Mouse (Mus musculus) liver, postnatal 0 days (tissue): ENCODE results near the gene Rbms3. TPM values are rescaled to one million over a fixed set of nuclear protein-coding genes. Genes with fewer than 3 reads are reported as not detected.

Source experiments
- ATAC-seq: fragments of 200-750 bp; cut with Nextera tagmentation; 2 replicates; pipeline ENCODE4 v1.8.0; 2017; ENCODE audit warnings: mild to moderate bottlenecking, moderate library complexity
- DNase-seq: peaks from one replicate; pipeline ENCODE4 v3.0.0-alpha.2; 2016
- H3K27ac ChIP-seq: fragments of 300-500 bp; sonication (generic); 2 replicates; pipeline ENCODE4 v1.5.1; 2014; ENCODE audit warnings: antibody characterized with exemption, moderate library complexity, mild to moderate bottlenecking, low read depth
- H3K27me3 ChIP-seq: fragments of 300-500 bp; sonication (generic); 2 replicates; pipeline ENCODE4 v1.6.1; 2014; ENCODE audit warnings: low read length, control low read depth, mixed read lengths; ENCODE audit not compliant: insufficient read depth
- H3K36me3 ChIP-seq: fragments of 300-500 bp; sonication (generic); replicated peaks from 2 replicates; pipeline ENCODE4 v1.6.1; 2014; ENCODE audit warnings: mild to moderate bottlenecking, control low read depth, low read length, moderate library complexity, mixed read lengths; ENCODE audit not compliant: insufficient read depth
- H3K4me1 ChIP-seq: fragments of 300-500 bp; sonication (generic); 2 replicates; pipeline ENCODE4 v1.6.1; 2014; ENCODE audit warnings: antibody characterized with exemption, mild to moderate bottlenecking, control low read depth; ENCODE audit not compliant: insufficient read depth
- H3K4me2 ChIP-seq: fragments of 300-500 bp; sonication (generic); 2 replicates; pipeline ENCODE4 v1.6.1; 2014; ENCODE audit warnings: low read depth, mild to moderate bottlenecking, low read length, moderate library complexity, mixed read lengths
- H3K4me3 ChIP-seq: fragments of 300-500 bp; sonication (generic); 2 replicates; pipeline ENCODE4 v1.5.1; 2014; ENCODE audit warnings: low read depth, low read length
- H3K9ac ChIP-seq: fragments of 300-500 bp; sonication (generic); replicated peaks from 2 replicates; pipeline ENCODE4 v1.6.1; 2014; ENCODE audit warnings: mild to moderate bottlenecking, moderate library complexity
- H3K9me3 ChIP-seq: fragments of 300-500 bp; sonication (generic); 2 replicates; pipeline ENCODE4 v1.6.1; 2016; ENCODE audit warnings: mild to moderate bottlenecking, control low read depth, low read length, mixed read lengths
- CTCF ChIP-seq: sonication (generic); IDR thresholded peaks from 2 replicates; pipeline ENCODE4 v1.5.1; 2016; ENCODE audit warnings: antibody characterized with exemption, low read depth
- EP300 ChIP-seq: IDR thresholded peaks from 2 replicates; pipeline ENCODE4 v1.6.1; 2016; ENCODE audit warnings: antibody characterized with exemption, low read depth, mild to moderate bottlenecking
- WGBS: fragments of 180-500 bp; shearing (Covaris S2); extraction: QIAGEN DNeasy Blood & Tissue Kit; methylation state at CpG from one replicate; pipeline ENCODE4 v1.1.7; 2014; ENCODE audit not compliant: insufficient replicate concordance; 5-methylcytosine and 5-hydroxymethylcytosine counted together
- polyA plus RNA-seq: library from polyadenylated mRNA; unstranded; fragments of >200 nt; fragmentation: Nextera tagmentation; extraction: Ambion mirVana; gene quantifications from 2 replicates; pipeline ENCODE4 v1.2.1, GENCODE M21; 2015

Gene Rbms3
- polyA plus RNA-seq, 1 experiment from 2014 or later = 2.8 TPM

DNA sequence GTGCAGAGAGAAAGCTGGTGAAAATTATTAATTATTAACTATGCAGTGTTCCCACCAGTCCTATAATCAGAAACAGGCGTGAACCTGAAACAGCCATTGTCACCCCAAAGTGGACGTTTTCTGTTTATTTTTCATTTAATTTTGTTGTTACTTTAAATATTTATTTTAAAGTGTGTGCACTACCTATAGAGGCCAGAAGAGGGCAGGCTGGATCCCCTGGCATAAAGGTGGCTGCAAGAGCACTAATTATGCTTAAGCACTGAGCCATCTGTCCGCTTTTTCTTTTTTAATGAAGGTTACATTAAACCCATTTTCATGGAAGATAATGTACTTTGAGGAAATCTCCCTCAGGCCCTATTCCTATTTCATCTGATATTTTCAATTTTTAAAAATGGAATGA lies 563.2 kb downstream of the Rbms3 start:
- no peak overlapping the region for H3K9ac ChIP-seq
- no peaks in the 10 kb centered on the region for H3K9me3 ChIP-seq
- no peaks in the 10 kb centered on the region for H3K27me3 ChIP-seq
- DNase-seq = no peak
- no peaks in the 10 kb centered on the region for H3K4me1 ChIP-seq
- H3K4me2 ChIP-seq = no peak overlapping the region
- no peak overlapping the region for H3K4me3 ChIP-seq
- no peak for TF ChIP-seq EP300
- TF ChIP-seq CTCF = peak; percentile 39
- WGBS = 76% methylated on average over 3 of the region's 3 CpGs
- ATAC-seq = no peak
- H3K36me3 ChIP-seq = no peaks in the 10 kb centered on the region
- no peak overlapping the region for H3K27ac ChIP-seq

DNA sequence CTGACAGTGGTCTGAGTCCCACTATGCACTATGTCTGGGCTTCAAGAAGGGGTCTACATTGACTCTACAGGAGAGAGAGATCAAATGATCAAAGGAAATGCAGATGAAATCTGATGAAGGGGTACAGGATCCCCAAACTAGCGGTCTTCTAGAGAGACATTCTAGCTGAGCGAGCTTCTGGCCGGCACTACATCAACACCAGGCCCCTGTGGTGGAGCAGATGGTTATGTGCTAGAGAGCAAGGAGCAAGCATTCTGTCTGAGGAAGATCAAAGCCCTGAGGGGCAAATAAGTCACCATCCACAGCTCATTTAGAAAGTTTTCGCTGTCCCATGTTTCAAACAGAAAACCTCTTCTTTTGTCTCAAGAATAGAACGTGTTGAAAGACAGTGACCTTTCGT lies 564.1 kb downstream of the Rbms3 start:
- Histone ChIP-seq H3K4me2 (no peak overlapping the region), H3K9ac (no peak overlapping the region), H3K4me3 (no peak overlapping the region), H3K36me3 (no peaks in the 10 kb centered on the region), H3K4me1 (no peaks in the 10 kb centered on the region), H3K9me3 (no peaks in the 10 kb centered on the region), H3K27me3 (no peaks in the 10 kb centered on the region), H3K27ac (no peak overlapping the region)
- TF ChIP-seq EP300 = no peak
- TF ChIP-seq CTCF = no peak
- no peak for ATAC-seq
- WGBS = 87% methylated on average over 6 of the region's 6 CpGs
- DNase-seq = no peak

DNA sequence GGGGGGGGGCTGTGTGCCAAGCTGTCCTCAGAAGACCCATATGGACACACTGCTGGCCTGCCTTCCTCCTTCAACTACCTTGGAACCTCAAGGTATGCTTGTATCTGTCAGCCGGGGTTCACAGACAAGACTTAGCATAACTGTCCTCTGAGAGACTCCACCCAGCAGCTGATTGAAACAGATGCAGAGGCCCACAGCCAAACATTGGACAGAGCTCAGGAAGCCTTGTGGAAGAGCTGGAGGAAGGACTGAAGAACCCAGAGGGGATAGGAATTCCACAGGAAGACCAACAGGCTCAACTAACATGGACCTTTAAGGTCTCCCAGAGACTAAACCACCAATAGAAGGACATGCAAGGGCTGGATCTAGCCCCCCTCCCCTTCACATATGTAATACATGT lies 570.1 kb downstream of the Rbms3 start:
- ATAC-seq = no peak
- H3K4me1 ChIP-seq = no peaks in the 10 kb centered on the region
- no peak for DNase-seq
- no peaks in the 10 kb centered on the region for H3K27me3 ChIP-seq
- no peak overlapping the region for H3K4me3 ChIP-seq
- no peak overlapping the region for H3K9ac ChIP-seq
- no peak overlapping the region for H3K4me2 ChIP-seq
- 86% methylated on average over 1 of the region's 1 CpGs for WGBS
- no peaks in the 10 kb centered on the region for H3K9me3 ChIP-seq
- H3K36me3 ChIP-seq = no peaks in the 10 kb centered on the region
- H3K27ac ChIP-seq = no peak overlapping the region
- no peak for TF ChIP-seq CTCF
- TF ChIP-seq EP300 = no peak

DNA sequence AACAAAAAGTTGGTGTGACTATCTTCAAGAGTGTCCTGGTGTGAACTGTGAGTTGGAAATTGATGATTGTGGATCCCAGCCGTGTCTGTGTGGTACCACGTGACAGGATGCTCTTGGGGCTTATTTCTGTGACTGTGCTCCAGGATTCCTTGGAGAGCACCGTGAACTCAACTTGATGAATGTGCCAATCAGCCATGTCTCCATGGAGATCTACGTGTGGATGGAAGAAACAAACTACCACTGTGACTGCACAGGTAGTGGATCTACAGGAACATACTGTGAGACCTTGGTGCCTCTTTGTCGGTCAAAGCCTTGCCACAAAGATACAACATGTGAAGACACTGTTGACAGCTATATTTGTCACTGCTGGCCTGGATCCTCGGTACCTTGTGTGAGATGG lies 570.6 kb downstream of the Rbms3 start:
- H3K4me2 ChIP-seq = no peak overlapping the region
- H3K36me3 ChIP-seq = no peaks in the 10 kb centered on the region
- H3K9me3 ChIP-seq = no peaks in the 10 kb centered on the region
- no peak overlapping the region for H3K4me3 ChIP-seq
- WGBS = 76% methylated on average over 6 of the region's 6 CpGs
- H3K27me3 ChIP-seq = no peaks in the 10 kb centered on the region
- TF ChIP-seq EP300 (no peak), CTCF (no peak)
- ATAC-seq (no peak), DNase-seq (no peak)
- no peak overlapping the region for H3K9ac ChIP-seq
- no peaks in the 10 kb centered on the region for H3K4me1 ChIP-seq
- H3K27ac ChIP-seq = no peak overlapping the region

DNA sequence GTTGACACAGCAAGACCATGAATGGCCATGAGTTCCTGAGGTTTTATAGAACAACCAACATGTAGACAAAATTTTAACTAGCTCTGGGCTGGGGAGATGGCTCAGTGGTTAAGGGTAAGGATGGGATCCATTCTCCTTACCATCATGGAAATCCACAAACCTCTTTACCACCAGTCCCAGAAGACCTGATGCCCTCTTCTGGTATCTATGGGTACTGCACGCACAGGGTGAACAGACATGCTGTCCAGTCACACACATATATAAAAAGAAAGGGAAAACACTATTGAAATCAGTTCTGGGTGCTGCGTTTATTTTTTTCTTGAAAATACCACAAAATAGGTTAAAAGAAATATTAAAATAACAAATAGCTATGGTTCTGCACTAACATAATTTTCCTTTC lies 577.8 kb downstream of the Rbms3 start:
- no peaks in the 10 kb centered on the region for H3K9me3 ChIP-seq
- no peak overlapping the region for H3K4me3 ChIP-seq
- 80% methylated on average over 2 of the region's 2 CpGs for WGBS
- no peak overlapping the region for H3K4me2 ChIP-seq
- TF ChIP-seq CTCF (peak; percentile 37), EP300 (no peak)
- no peak overlapping the region for H3K9ac ChIP-seq
- H3K4me1 ChIP-seq = no peaks in the 10 kb centered on the region
- no peaks in the 10 kb centered on the region for H3K36me3 ChIP-seq
- no peak for DNase-seq
- H3K27me3 ChIP-seq = no peaks in the 10 kb centered on the region
- ATAC-seq = no peak
- no peak overlapping the region for H3K27ac ChIP-seq

DNA sequence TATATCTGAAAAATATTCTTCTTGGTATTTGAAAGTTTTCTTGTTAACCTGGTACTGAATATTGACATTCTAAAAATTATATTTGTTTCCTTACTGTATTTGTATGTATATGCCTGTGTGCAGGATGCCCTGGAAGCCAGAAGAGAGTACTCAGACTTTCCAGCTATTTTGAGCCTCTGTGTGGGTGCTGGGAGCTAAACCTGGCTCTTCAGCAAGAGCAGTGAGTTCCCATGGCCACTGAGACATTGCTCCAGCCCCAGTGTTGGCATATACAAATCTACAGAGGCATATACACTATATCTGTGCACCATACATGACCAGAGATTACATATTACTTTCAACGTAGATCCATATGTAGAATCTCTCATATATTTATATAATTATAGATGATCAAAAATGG lies 581.1 kb downstream of the Rbms3 start:
- no peak overlapping the region for H3K27ac ChIP-seq
- TF ChIP-seq CTCF (no peak), EP300 (no peak)

DNA sequence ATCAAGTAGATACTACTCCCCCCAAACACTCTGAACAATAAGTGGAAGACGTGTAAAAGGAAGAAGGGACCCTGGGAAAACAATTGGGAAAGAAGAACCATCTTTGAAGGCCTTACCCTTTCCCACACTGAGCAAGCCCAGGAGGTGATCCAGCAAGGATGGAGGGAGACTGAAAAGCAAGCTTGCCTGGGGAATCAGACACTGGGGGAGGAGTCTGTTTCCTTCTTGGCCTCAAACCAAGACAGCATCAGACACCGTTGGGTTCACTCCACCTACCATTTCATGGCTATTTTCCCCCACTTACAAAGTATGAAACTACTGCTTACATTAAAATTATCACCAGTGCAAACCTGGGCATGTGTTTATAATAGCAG lies 587.7 kb downstream of the Rbms3 start:
- H3K4me3 ChIP-seq = no peak overlapping the region
- ATAC-seq (no peak), DNase-seq (no peak)
- no peak for TF ChIP-seq CTCF
- no peak for TF ChIP-seq EP300
- H3K4me1 ChIP-seq = no peaks in the 10 kb centered on the region
- WGBS = 42% methylated on average over 2 of the region's 2 CpGs
- H3K9ac ChIP-seq = no peak overlapping the region
- no peaks in the 10 kb centered on the region for H3K9me3 ChIP-seq
- no peak overlapping the region for H3K27ac ChIP-seq
- no peaks in the 10 kb centered on the region for H3K27me3 ChIP-seq
- no peak overlapping the region for H3K4me2 ChIP-seq
- no peaks in the 10 kb centered on the region for H3K36me3 ChIP-seq

More for the DNA sequence above, 581.1 kb downstream of the Rbms3 start:
- H3K4me2 ChIP-seq = no peak overlapping the region
- H3K36me3 ChIP-seq = no peaks in the 10 kb centered on the region
- no peaks in the 10 kb centered on the region for H3K4me1 ChIP-seq
- DNase-seq = no peak
- no peak overlapping the region for H3K9ac ChIP-seq
- no peak overlapping the region for H3K4me3 ChIP-seq
- ATAC-seq = no peak
- no peaks in the 10 kb centered on the region for H3K9me3 ChIP-seq
- WGBS = 89% methylated on average over 1 of the region's 1 CpGs
- no peaks in the 10 kb centered on the region for H3K27me3 ChIP-seq
